Mouse (Mus musculus) cerebellum, adult 2 months (tissue): ENCODE data around the gene Phlda3.

ENCODE experiments used
- CTCF ChIP-seq: fragments of 200-500 bp; IDR thresholded peaks from 2 replicates; pipeline ENCODE4 v1.5.1; 2011; ENCODE audit warnings: low read depth, mild to moderate bottlenecking, control low read depth, low read length, moderate library complexity, borderline replicate concordance; ENCODE audit not compliant: insufficient read depth
- POLR2A ChIP-seq: fragments of 200-500 bp; IDR thresholded peaks from 2 replicates; pipeline ENCODE4 v1.6.1; 2011; ENCODE audit warnings: low read length, control low read depth, borderline replicate concordance; ENCODE audit not compliant: insufficient read depth

DNA sequence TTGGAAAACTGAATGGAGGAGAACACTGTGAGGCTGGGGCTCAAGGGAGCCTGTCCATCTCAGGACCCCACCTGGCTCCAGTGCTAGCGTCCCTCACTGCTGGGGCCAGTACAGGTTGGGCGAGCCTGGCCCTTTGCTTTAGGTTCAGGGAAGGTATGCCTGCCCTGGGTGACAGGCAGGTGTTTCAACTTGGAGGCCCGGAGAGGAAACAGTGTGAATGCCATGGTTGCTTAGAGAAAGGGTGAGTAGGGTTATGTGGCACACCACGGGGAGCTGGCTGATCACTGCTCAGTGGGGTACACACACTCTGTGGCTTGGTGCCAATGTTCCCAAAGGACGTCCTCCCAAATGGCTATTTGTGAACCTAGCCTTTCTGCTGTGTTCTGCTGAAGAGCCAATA lies 48.6 kb downstream of the Phlda3 start:
- TF ChIP-seq CTCF (no peak), POLR2A (no peak)
